Mouse (Mus musculus): ENCODE results near the gene Mkrn2. TPM values are rescaled to one million over a fixed set of nuclear protein-coding genes. Genes with fewer than 3 reads are reported as not detected.
"Not testable (repeated sequence)": the region's sequence is repeated elsewhere in the genome, so short reads cannot be mapped to it uniquely, and the experiment has no call there.

Mkrn2 gene
- total RNA-seq, 2 experiments from 2014 or later = 42.8 to 50.6 TPM

DNA sequence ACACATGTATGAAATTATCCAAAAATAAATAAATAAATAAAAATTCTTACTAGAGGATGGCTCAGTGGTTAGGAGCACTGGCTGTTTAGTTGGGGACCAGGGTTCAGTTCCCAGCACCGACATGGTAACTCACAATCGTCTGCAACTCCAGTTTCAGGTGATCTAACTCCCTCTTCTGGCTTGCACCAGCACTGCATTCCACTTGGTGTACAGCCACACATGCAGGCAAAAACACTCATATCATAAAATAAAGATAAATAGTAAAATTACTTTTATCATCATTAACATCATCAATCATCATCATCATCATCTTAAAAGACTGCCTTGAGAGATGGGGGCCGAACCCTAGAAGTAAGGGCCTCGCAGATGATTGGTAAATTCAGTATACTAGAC, 384 bp upstream of the Mkrn2 start:
- no peak for DNase-seq
- intact Hi-C loops (cut with DNase I) = no loop called here

DNA sequence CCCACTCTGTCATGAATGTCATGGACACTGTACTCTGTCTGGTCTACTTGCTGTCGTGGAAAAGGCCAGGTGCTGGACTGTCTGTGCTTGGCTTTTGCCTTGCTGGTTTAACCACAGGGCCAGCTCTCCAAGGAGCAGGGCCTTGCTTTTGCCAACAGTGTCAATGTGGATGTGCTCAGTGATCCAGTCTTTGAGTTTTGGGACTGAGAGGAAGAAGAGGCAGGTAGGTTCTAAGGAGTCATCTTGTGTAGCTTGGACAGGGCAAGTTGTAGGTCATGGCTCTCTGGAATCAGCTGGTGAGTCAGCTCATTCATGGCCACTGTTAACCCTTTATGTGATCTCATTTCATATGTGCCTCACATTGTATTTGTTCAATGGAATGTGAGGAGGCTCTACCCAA, 4.8 kb downstream of the Mkrn2 start:
- no peak for DNase-seq
- intact Hi-C loops (cut with DNase I) = no loop called here

DNA sequence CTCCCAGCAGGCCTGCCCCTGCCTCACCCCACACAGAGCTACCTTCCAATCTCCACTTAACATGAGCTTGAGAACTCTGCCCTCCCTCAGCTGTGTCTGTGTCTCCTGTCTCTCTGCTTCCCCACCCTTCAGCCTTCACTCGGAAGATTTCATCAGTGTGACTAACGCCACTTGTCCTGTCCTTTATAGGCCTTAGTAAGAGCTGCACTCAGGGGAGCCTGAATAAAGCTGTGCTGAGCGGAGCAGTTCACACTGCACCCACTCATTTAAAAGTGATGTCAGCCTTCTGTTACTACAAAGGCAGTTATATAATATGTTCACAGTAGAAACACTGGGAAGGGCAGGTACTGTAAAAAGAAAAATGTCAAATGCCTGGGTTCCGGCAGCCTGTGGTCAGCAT, 5.7 kb downstream of the Mkrn2 start:
- intact Hi-C loops (cut with DNase I) = no loop called here
- no peak for DNase-seq

DNA sequence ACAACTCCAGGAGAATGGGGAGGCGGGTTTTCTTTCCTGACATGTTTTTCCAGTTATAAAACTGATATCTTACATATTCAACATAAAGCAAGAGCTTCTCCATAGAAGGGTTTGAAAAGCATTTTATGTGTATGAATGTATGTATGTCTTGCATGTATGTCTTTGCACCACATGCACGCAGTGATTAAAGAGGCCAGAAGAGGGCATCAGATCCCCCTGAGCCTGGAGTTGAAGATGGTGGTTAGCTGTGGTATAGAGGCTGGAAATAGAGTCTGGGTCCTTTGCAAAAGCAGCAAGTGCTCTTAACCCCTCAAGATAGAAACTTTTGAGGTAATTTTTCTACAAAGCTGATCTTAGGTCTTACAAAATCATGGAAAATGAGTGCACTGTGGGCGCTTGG, 7.4 kb downstream of the Mkrn2 start:
- intact Hi-C loops (cut with DNase I) = no loop called here
- DNase-seq = no peak

DNA sequence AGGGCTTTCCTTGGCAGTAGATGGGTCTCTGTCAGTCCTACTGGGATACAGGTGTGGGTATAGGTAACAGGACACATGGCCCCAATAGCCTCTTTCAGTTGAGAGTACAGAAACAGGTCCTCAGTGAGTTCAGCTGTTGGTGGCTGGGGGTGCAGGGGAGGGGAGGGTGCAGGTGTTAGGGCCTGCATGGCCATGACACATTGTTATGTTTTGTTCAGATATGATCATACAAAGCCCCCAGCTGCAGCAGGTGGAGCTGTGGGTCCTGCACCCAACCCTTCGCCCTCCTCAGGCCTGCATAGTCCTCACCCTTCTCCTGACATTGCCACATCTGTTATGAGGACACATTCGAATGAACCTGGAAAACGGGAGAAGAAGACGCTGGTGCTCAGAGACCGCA, 8.6 kb downstream of the Mkrn2 start:
- intact Hi-C loops (cut with DNase I) = no loop called here
- no peak for DNase-seq

DNA sequence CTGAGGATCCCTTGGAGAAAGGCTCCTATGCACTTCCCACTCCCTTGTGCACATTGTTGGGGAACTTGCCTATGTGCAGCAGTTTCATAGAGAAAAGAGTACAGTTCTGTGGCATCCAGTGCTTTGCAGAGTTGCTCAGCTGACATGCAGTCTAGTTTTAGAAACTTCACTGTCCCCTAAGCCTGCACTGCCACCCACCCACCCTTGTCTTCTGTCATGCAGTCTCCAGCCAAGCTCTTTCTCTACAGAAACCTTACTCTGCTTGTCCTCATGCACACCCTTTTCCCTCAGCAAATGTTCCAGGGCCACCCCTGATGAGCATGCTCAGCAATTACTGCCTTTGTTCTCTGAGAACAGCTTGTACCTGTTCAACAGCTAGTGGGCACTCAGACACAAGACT, 12.1 kb downstream of the Mkrn2 start:
- no peak for DNase-seq
- intact Hi-C loops (cut with DNase I) = no loop called here

DNA sequence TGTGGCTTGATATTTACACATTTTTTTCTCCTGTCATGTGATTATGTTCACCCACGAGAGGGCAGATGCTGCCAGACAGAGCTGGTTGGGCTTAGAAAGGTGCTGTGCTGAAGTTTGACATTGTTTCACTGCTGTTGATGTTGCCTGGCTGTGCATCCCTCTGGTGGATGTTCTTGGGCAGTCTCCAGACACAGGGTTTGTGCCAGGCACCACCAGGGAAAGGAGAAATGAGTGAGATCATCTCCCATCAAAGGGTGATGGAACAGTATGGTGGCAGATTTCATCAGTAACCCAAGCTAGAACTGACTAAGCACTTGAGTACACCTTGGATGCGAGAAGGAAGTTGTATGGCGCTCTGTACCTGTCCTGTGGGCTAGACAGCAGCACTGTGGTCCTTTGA, 14.3 kb downstream of the Mkrn2 start:
- DNase-seq = no peak
- intact Hi-C loops (cut with DNase I) = no loop called here

DNA sequence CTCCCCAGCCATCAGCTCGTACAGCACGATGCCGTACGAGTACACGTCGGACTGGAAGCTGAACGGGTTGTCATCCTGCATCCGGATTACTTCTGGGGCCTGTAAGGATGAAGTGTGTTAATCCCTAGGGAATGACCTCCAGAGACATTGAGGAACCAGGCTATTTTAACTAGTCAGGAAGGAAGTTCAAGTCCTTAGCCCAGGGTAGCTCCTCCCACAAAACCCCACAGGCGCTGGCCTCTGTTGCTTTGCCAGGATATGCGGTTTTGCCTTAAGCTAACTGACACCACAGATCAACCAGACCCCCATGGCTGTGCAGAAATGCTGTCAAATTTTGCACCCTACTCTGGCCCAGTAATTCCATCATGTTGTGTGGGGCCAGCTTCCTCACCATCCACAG, 18.1 kb downstream of the Mkrn2 start:
- no peak for DNase-seq
- intact Hi-C loops (cut with DNase I) = loop anchor here (5.0 kb wide), 2 partner anchors 57 to 97 kb away; partner anchors contain the start of gene Raf1

DNA sequence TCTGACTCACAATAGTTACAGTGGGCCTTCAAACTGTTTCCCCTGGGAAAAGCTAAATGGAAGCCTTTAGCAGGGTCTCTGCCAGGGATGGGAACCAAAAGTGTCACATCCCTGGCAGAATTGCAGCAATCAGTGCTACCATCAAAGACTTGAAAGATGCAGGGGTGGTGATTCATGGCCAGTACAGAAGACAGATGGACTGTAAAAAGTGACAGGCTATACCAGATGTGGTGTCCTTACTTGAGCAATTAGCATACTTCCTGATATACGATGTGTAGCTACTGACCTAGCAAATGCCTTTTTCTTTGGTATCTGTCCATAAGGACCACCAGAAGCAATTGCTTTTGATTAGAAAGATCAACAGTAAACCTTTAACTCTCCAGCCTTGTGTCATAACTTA, 19.2 kb downstream of the Mkrn2 start:
- intact Hi-C loops (cut with DNase I) = loop anchor here (5.0 kb wide), 2 partner anchors 56 to 96 kb away; partner anchors contain the start of gene Raf1
- DNase-seq = no peak

DNA sequence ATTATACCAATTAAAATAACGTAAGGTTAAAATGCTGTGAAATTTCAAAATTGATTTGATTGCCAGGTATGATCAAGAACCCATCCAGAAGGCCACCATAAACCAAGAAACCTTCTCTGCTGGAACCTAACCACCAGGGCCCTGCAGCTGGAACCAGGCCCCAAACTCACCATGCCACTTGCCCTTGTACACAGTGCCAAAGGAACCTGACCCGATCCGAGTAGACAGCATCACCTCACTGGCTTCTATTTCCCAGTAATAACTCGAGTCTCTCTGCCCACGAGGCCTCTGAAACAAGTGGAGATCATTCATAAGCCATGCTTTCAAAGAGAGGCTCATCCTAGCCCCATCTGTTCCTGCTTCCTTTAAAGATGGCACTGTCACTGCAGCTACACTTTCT, 24.4 kb downstream of the Mkrn2 start:
- intact Hi-C loops (cut with DNase I) = no loop called here
- no peak for DNase-seq

DNA sequence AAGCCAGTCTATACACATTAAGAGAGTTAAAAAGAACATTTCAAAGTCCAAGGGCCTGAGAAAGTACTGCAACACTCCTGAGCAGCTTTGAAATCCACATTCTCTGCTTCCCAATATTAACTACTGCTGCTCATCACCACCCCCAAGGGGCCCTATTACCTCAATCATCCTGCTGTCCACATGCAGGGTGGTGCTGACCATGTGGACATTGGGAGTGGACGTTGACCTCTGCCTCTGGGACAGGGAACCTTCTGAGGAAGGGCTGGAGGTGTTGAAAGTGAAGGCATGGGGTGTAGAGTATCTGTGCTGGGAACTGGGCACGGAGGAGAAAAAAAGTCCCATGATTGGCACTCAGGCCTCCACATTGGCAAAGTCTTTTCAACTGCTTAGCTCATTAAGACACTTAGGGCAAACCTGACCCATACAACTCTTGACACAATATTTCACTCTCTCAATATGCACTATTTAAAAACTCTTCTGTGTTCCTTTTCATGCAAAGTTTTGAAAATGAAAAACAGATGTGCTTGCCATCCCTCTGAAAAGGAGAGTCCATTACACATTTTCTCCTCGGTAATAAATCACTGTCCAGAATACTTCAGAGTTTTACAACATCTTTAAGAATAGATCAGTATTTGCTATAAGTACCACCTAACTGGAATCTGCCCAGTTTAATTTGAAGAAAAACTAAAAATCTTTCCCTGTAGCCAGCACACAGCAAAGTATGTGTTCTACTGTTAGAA, 29.5 kb downstream of the Mkrn2 start:
- no peak for DNase-seq
- intact Hi-C loops (cut with DNase I) = no loop called here

DNA sequence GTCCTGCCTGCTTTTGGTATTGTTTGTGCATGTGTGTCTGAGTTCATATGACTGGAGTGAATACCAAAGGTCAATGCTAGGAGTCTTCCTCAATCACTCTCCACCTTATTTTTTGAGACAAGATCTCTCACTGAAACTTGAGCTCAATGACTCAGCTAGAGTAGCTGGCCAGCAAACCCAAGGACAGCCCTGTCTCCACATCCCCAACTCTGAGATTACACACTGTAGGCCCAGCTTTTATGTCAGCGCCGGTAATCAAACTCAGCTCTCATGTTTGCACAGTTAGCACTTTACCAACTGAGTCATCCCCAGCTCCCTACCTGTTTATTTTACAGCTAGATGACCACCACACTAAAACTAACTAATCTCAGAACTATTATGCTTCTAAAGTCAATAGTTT, 32.3 kb downstream of the Mkrn2 start:
- intact Hi-C loops (cut with DNase I) = no loop called here
- no peak for DNase-seq

DNA sequence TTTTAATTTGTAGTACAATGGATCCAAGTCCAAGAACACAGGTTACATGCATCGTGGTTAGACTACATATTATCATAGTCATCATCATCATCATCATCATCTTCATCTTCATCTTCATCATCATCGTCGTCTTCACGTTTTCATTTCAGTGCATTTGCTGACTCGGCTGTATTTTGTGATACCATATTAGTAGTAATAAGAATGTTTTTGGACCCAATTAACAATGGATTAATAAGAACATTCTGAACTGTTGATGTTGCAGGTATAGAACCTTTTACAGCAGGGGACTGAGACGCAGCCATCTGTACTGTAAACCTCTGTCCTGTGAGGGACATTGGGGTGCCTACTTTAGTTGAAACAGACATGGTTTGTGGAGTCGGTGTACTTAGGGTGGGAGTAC, 36.5 kb downstream of the Mkrn2 start:
- DNase-seq; intact Hi-C loops (cut with DNase I): not testable (repeated sequence)

DNA sequence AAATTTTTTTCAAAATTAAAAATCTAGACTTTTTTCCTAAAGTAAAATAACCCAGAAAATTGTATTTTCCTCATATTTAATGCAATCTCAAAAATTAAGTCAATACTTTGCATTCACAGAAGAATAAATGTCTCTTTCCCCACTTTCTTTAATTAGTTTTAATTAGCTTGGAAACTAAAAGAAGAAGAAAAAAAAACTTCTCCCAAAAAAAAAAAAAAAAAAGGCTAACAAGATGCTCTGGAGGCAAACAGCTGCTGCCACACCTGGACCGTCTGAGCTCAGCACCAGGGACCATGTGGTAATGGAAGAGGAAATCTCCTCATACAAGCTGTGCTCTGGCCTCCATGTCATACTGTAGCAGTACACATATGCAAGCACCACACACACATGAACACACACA, 41.6 kb downstream of the Mkrn2 start:
- intact Hi-C loops (cut with DNase I) = no loop called here
- DNase-seq = no peak

DNA sequence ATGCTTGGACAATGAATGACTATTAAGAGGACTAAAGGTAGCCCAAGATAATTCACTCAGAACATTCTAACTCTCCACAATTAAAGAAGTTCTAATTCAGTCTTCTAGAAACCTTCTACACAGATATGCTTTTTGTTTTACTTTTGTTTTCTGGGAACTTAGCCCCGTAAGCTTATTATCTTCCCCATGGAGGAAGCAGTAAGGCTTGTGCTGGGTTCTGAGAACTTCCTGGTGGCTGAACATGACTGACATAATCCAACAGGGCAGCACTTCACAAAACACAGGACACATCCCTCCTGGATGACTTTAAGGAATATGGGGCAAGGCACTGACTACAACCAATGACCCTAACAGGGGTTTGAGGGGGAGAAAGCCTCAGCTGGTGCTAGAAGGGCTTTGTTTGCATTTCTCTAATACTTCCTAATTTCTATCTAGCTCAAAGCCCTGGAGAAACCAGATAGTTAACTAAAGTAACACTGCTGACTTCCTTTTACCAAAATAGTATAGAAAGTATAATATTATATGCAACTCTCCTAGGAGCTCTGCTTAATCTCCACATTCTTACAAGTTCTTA, 48.2 kb downstream of the Mkrn2 start:
- no peak for DNase-seq
- intact Hi-C loops (cut with DNase I) = no loop called here

DNA sequence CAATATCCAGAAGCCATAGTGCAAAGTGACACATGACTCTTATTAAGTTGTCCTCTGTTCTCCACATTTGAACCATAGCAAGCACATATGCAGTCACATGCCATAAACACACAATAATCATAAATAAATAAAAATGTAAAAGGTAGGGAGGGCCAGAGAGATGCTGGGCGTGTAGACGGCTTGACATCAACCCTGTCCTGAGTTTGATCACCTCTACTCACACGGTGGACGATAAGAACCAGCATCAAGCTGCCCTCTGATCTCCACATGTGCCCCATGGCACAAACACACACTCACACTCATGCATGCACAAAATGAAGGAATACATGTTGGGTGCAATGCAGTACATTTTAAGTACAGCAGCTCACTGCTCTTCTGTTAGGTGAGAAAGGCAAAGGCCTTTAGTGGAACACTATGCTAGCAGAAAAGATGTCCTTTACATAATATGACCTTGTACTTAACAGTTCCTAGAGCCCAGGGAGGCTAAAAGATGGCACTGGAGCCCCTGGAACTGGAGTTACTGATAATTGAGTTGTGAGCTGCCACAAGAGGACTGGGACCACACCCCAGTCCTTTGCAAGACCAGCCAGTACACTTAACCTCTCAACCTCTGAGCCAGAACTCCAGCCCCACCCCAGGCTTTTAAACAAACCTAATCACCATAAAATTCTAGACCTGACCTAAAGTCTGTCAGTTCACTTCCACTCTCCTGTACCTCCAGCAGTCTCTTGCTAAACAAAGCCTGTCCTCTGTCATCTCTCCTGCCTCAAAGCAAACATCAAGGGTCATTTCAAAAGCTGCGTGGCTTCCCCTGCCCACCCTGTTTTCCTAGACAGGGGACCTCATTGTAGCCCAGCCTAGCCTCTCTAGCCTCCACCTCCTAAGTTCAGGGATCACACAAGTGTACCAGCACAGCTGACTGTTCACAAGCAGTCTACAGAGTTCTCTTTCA, 49.0 kb downstream of the Mkrn2 start:
- no peak for DNase-seq
- intact Hi-C loops (cut with DNase I) = no loop called here

DNA sequence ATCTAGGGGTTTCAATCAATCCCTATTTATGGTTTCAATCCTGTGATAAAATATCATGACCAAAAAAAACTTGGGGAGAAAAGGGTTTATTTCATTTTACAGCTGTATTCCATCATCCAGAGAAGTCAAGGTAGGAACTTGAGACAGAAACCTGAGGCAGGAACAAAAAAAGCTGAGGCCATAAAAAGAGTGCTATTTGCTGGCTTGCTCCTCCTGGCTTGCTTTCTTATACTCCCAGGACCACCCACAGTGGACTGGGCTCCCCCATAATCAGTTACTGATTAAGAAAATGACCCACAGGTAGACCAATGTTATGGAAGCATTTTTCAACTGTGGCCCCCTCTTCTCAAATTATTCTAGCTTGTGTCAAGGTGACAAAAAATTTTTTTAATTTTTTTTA, 50.0 kb downstream of the Mkrn2 start:
- no peak for DNase-seq
- intact Hi-C loops (cut with DNase I) = no loop called here

DNA sequence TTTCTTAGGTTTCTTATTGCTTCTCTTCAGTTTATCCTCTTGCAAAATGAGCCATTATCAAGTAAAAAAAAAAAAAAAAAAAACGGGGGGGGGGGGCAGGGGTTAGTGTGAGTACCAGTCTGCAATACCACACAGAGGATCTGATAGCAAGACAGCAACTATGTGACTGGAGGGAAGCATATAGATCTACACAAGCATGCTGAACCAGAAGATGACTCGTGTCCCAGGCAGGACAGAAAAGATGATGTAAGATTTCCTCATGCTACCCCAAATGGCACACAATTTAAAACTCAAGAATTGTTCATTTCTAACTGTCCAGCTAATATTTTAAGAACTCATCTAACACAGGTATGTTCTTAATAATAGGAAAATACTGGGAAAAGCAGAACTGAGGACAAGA, 52.2 kb downstream of the Mkrn2 start:
- intact Hi-C loops (cut with DNase I) = no loop called here
- no peak for DNase-seq

DNA sequence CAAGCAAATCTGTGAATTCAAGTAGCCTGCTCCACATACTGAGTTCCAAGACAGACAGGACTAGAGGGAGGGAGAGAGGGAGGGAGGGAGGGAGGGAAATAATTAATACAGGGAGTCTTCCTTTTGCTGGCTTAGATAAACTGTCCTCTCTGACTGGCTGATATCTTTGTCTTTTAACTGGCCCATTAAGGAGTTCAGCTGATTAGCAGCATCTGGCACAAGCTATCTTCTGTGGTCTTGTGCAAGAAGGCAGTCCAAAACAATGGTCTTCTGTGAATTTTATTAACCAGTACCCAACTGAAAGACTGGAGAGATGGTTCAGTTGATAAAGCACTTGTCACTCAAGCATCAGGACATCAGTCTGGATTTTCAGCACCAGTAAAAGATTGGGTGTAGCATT, 57.1 kb downstream of the Mkrn2 start:
- no peak for DNase-seq
- intact Hi-C loops (cut with DNase I) = loop anchor here (1.0 kb wide), 1 partner anchor 35 kb away; no protein-coding TSS in a partner anchor

DNA sequence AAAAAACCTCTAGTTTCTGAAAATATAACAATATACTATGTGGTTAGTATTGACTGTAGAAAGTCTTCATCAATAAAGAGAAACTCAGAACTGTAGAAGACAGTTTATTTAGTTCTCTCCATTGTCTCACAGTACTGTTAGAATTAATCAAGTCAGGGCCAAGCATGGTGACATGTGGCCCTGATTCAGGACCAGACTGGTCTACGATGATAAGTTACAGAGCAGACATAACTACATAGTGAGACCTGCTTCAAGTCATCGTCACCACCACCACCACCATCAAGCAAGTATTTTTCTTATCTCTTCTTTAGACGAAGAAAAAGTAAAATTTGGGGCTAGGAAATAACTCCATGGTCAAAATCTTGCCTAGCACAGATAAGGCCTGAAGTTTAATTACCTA, 62.6 kb downstream of the Mkrn2 start:
- intact Hi-C loops (cut with DNase I) = no loop called here
- no peak for DNase-seq

DNA sequence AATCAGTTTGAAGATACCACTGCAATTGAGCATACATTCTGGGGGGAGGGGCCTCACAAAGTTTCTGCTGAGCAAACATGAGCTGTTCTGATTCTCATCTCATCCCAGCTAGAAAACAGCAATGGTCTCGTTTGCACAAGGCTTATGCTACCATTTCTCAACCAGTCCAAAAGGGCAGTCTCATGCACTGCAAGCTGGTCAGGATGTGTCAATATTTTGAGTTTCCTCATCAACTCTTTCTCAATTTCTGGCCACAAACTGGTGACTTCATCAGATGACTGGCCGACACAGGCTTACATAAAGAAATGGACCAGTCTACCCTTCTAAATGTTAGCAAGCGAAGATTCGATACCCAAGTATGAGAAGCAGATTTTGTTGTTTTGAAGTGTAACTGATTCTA, 64.9 kb downstream of the Mkrn2 start:
- intact Hi-C loops (cut with DNase I) = no loop called here
- no peak for DNase-seq
